Comparison of ENCODE assay signal across 9 mouse cellular contexts in genomic region chr14:34378560-34379331, GRCm38 (mm10). TPM values are rescaled to one million over a fixed set of nuclear protein-coding genes. Genes with fewer than 3 reads are reported as not detected.
DNase-seq lines count a peak whose midpoint lies in the region; ATAC-seq and TF ChIP-seq lines count a peak whose summit lies in the region.
"Had no signal": no experiment of that assay in that cellular context is flagged by ENCODE, and none has a peak within 500 bp of the region (broad histone marks: within the 10 kb centered on the region; RNA-seq: fewer than 3 reads in every experiment).

No protein-coding gene starts in this region.

- TF ChIP-seq CTCF in gastrocnemius, adult 2 months (IDR thresholded peaks at IDR 0.05), result no peak
- TF ChIP-seq CTCF in heart, postnatal 0 days (IDR thresholded peaks at IDR 0.05; ENCODE audit: low read depth), result no peak

- peaks cover 18% of the 10 kb centered on the region for H3K4me1 ChIP-seq in embryonic facial prominence, embryonic 12.5 days
- H3K4me1 ChIP-seq in heart, postnatal 0 days (ENCODE audit: control insufficient read depth, insufficient read depth), result peaks cover 6% of the 10 kb centered on the region; the same call in 1 of the 2 replicates

- no peaks in the 10 kb centered on the region; the same call in 1 of the 2 replicates for H3K9me3 ChIP-seq in embryonic facial prominence, embryonic 12.5 days
- no peaks in the 10 kb centered on the region for H3K9me3 ChIP-seq in heart, postnatal 0 days (replicated peaks; ENCODE audit: control insufficient read depth, low read length)

- peak overlapping the region; percentile 84 for H3K27ac ChIP-seq in gastrocnemius, adult 2 months
- H3K27ac ChIP-seq in embryonic facial prominence, embryonic 12.5 days, result peak overlapping the region; percentile 76
- peak overlapping the region; percentile 67 for H3K27ac ChIP-seq in heart, postnatal 0 days (ENCODE audit: low read depth)

- intact Hi-C loops in gastrocnemius, adult 2 months (cut with DNase I), result no loop called here

- no peak overlapping the region for H3K4me2 ChIP-seq in embryonic facial prominence, embryonic 12.5 days (replicated peaks)
- H3K4me2 ChIP-seq in heart, postnatal 0 days (ENCODE audit: low read depth, low read length), result peak overlapping the region; percentile 51

- WGBS in embryonic facial prominence, embryonic 12.5 days, result 20% methylated on average over 11 of the region's 11 CpGs
- 33% methylated on average over 11 of the region's 11 CpGs for WGBS in heart, postnatal 0 days

- ATAC-seq in embryonic facial prominence, embryonic 12.5 days (ENCODE audit: insufficient number of reproducible peaks, insufficient read depth, low FRiP score, low TSS enrichment), result peak; percentile 68; the same call in 1 of the 2 replicates
- peak; percentile 66 for ATAC-seq in heart, postnatal 0 days (ENCODE audit: insufficient read depth, low read depth)

- H3K27me3 ChIP-seq in embryonic facial prominence, embryonic 12.5 days, result no peaks in the 10 kb centered on the region
- no peaks in the 10 kb centered on the region for H3K27me3 ChIP-seq in heart, postnatal 0 days (ENCODE audit: control insufficient read depth, insufficient read depth, low read length)

- DNase-seq in gastrocnemius, adult 2 months, result peak; percentile 48
- DNase-seq in gastrocnemius, postnatal 10 days, result no peak
- DNase-seq in heart, postnatal 0 days (ENCODE audit: low spot score), result peak; percentile 64
- peak; percentile 71 to 80 for DNase-seq in kidney, postnatal 36 days
- DNase-seq in ovary, postnatal 10 days (ENCODE audit: low spot score), result peak; percentile 25
- DNase-seq in thymus, postnatal 10 days (ENCODE audit: low spot score in 2 of 2), result no peak
- no peak for DNase-seq in layer of hippocampus, adult 9-10 months (ENCODE audit: low spot score)

- peak overlapping the region; percentile 70 for H3K4me3 ChIP-seq in gastrocnemius, adult 2 months
- no peak overlapping the region for H3K4me3 ChIP-seq in embryonic facial prominence, embryonic 12.5 days
- no peak overlapping the region for H3K4me3 ChIP-seq in heart, postnatal 0 days (ENCODE audit: low read depth, low read length)

- 0 out of 2 replicates have a peak, but pooled peaks have one; percentile 21 for TF ChIP-seq EP300 in heart, postnatal 0 days (IDR thresholded peaks at IDR 0.05; ENCODE audit: low read depth)

- H3K9ac ChIP-seq in embryonic facial prominence, embryonic 12.5 days, result no peak overlapping the region
- no peak overlapping the region for H3K9ac ChIP-seq in heart, postnatal 0 days (replicated peaks; ENCODE audit: low read depth, low read length)

- H3K36me3 ChIP-seq in embryonic facial prominence, embryonic 12.5 days, result no peaks in the 10 kb centered on the region
- no peaks in the 10 kb centered on the region for H3K36me3 ChIP-seq in heart, postnatal 0 days (replicated peaks; ENCODE audit: control insufficient read depth, insufficient read depth, low read length)

RNA-seq across cellular contexts. Expression of gene Mmrn2, which starts 3.5 kb away (rescaled TPM):
- 10 to 100 TPM; 10.3 to 12.4 TPM for total RNA-seq in gastrocnemius, adult 2 months (2021)
- total RNA-seq in gastrocnemius, postnatal 10 days (2021), result 10 to 100 TPM; 16.7 to 18.7 TPM
- 8.1 and 8.7 TPM in 2 replicates for polyA plus RNA-seq in embryonic facial prominence, embryonic 12.5 days (2016; fragmentation: Nextera tagmentation; extraction: Ambion mirVana)
- 41.7 and 85.7 TPM in 2 replicates for total RNA-seq in heart, postnatal 0 days (2014; rRNA removed; ENCODE audit: low replicate concordance)
- polyA plus RNA-seq in heart, postnatal 0 days (2015; fragmentation: Nextera tagmentation; extraction: Ambion mirVana), result 18.7 and 20.4 TPM in 2 replicates

RNA-seq across cellular contexts. Expression of gene Sncg, which starts 4.2 kb away (rescaled TPM):
- total RNA-seq in gastrocnemius, adult 2 months (2021), result 1 to 10 TPM; 4.0 to 4.8 TPM
- 10 to 100 TPM; 10.2 to 16.9 TPM for total RNA-seq in gastrocnemius, postnatal 10 days (2021)
- polyA plus RNA-seq in embryonic facial prominence, embryonic 12.5 days (2016; fragmentation: Nextera tagmentation; extraction: Ambion mirVana), result 67.0 and 95.6 TPM in 2 replicates
- total RNA-seq in heart, postnatal 0 days (2014; rRNA removed; ENCODE audit: low replicate concordance), result 0.31 and 3.1 TPM in 2 replicates
- polyA plus RNA-seq in heart, postnatal 0 days (2015; fragmentation: Nextera tagmentation; extraction: Ambion mirVana), result 0.92 and 1.7 TPM in 2 replicates

RNA-seq across cellular contexts. Expression of gene Fam25c, which starts 23.5 kb away (rescaled TPM):
- total RNA-seq in gastrocnemius, adult 2 months (2021), result not detected
- total RNA-seq in gastrocnemius, postnatal 10 days (2021), result not detected
- polyA plus RNA-seq in embryonic facial prominence, embryonic 12.5 days (2016; fragmentation: Nextera tagmentation; extraction: Ambion mirVana), result not detected in 2 replicates
- total RNA-seq in heart, postnatal 0 days (2014; rRNA removed; ENCODE audit: low replicate concordance), result not detected in 2 replicates
- not detected in 2 replicates for polyA plus RNA-seq in heart, postnatal 0 days (2015; fragmentation: Nextera tagmentation; extraction: Ambion mirVana)
- polyA plus RNA-seq: large intestine, adult 2 months had no signal

Comparison
In these comparisons a context has a peak if more than half of its experiments do, and no peak if none do; other contexts are left out.
1. DNase-seq: peak in gastrocnemius, adult 2 months (single experiment), heart, postnatal 0 days (single experiment), kidney, postnatal 36 days (2 of 2) and ovary, postnatal 10 days (single experiment); none in gastrocnemius, postnatal 10 days (single experiment), thymus, postnatal 10 days (0 of 2) and layer of hippocampus, adult 9-10 months (single experiment).
2. Peak in every context shown above with its lines, with median percentiles within 50 percentile points of each other: H3K27ac ChIP-seq.